ENCODE assay signal across 11 mouse cellular contexts in genomic region chr1:63511416-63511815, GRCm38 (mm10).
"Had no signal": no experiment of that assay in that cellular context is flagged by ENCODE, and none has a peak within 500 bp of the region (broad histone marks: within the 10 kb centered on the region; RNA-seq: fewer than 3 reads in every experiment).

No protein-coding gene starts in this region.

- H3K9me3 ChIP-seq: limb, embryonic 12.5 days; liver, embryonic 13.5 days; midbrain, embryonic 15.5 days; neural tube, embryonic 13.5 days had no signal

- H3K4me2 ChIP-seq: limb, embryonic 12.5 days; liver, embryonic 13.5 days; midbrain, embryonic 15.5 days; neural tube, embryonic 13.5 days had no signal

- H3K36me3 ChIP-seq: limb, embryonic 12.5 days; liver, embryonic 13.5 days; midbrain, embryonic 15.5 days had no signal

- H3K9ac ChIP-seq: limb, embryonic 12.5 days; liver, embryonic 13.5 days; liver, postnatal 0 days; midbrain, embryonic 15.5 days; neural tube, embryonic 13.5 days had no signal

- H3K27ac ChIP-seq: limb, embryonic 12.5 days; liver, embryonic 13.5 days; midbrain, embryonic 15.5 days; neural tube, embryonic 13.5 days had no signal

- DNase-seq: kidney, postnatal 25 days; liver; liver, embryonic 13.5 days; liver, postnatal 0 days; lung, postnatal 36 days; retina, postnatal 1 day; right cerebral cortex, postnatal 4 days; thymus, postnatal 36 days had no signal

- ATAC-seq: liver, postnatal 0 days; midbrain, embryonic 15.5 days had no signal

- H3K4me1 ChIP-seq: limb, embryonic 12.5 days; liver, embryonic 13.5 days; midbrain, embryonic 15.5 days had no signal

- H3K4me3 ChIP-seq: limb, embryonic 12.5 days; liver, embryonic 13.5 days; midbrain, embryonic 15.5 days; neural tube, embryonic 13.5 days had no signal

- H3K27me3 ChIP-seq: limb, embryonic 12.5 days; liver, embryonic 13.5 days; midbrain, embryonic 15.5 days; neural tube, embryonic 13.5 days had no signal
